Mouse (Mus musculus): ENCODE data around the gene Ormdl2.

Gene Ormdl2

DNA sequence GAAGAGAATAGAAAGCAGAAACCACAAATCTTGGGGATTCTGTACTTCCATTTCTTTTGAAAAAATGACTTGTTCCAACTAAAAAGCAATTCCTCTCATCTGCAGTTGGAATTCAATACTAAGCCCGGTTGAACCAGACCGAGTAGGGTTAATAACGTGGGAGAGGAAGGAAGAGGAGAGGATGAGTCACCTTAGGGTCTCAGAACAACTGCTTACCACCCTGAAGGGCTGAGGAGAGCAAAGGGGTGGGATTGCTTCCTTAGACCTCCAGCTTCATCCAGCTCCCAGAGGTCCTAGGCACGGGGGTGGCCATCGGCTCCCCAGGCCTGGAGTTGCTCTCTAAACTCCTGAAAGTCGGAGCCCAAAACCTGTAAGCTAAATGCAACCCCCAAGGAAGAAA is 18.1 kb downstream of the Ormdl2 start:
- no peak for DNase-seq

DNA sequence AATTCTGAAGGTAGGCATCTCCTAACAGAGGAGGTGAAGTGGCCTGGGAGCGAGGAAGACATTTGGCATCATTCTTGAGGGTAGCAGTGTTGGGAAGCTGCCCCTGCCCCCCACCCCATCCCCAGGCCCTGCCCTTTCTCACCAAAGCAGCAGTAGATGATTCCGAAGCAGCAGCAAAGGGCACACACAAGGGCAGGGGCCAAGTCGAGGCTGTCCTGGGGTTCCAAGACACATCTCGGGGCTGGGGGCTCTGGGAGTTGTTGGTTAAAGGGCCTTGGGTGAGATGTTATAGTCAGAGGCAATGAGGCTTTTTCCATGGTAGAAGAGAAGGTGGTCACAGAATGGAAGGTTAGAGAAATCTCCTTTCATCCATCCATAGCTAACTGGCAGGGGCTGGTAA is 18.5 kb downstream of the Ormdl2 start:
- no peak for DNase-seq

DNA sequence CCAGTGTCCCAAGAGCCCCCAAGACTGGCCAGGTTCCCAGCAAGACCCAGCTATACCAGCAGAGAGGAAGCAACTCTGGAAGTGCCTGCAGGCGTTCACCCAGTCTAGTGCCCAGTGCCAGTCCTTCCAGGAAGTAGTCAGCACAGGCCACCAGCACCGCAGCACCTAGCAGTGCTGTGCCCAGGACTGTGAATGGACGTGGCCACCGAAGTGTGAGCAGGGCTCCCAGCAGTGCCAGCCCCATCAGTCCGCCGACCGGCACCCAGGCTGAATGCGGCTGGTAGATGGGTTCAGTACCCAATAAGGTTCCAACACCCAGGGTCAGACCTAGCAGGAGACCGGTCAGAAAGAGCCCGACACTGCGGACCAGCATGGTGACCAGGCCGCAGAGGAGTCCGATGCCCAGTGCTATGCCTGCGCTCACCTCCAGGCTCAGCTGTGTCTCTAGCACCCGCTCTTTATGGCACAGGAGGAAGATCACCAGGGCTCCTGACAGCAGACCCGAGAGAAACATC is 19.4 kb downstream of the Ormdl2 start:
- DNase-seq = no peak

DNA sequence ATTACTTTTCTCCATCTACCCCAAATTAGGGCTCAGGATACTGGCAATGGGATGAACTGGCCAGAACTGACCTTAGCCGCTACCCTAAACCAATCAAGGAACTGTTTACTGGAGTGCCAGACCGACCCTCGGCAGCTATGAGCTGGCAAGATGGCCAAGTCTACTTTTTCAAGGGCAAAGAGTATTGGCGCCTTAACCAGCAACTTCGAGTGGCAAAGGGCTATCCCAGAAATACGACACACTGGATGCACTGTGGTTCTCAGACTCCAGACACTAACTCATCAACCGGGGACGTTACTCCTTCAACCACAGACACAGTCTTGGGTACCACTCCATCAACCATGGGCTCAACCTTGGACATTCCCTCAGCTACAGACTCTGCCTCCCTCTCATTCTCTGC is 22.8 kb downstream of the Ormdl2 start:
- no peak for DNase-seq

DNA sequence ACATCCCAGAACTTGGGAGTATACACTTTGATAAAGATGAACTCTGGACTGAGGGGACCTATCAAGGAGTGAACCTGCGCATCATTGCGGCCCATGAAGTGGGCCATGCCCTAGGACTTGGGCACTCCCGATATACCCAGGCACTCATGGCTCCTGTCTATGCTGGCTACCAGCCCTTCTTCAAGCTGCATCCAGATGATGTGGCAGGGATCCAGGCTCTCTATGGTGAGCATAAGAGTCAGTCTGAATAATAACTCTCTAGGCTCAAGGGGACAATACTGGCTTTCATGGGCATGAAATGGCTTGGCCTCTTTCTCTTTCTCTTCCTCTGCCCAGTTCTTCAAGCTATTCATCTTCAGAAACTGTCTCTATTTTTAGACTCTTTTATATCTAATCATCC is 25.9 kb downstream of the Ormdl2 start:
- DNase-seq = no peak

DNA sequence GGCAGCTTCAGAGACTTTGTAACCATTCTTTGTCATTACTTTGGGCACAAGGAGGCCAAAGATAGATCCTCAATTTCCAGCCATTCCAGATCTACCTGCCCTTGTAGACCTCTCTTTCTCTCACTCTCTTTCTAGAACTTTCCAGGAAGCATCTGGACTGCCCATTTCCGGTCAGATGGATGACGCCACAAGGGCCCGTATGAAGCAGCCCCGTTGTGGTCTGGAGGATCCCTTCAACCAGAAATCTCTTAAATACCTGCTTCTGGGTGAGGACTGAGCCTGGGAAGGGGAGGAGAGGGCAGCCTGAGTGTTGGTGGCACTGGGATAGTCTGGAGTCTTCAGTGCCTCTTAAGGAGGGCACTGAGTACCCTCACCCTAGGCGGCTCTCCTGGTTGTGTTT is 27.1 kb downstream of the Ormdl2 start:
- DNase-seq = no peak

DNA sequence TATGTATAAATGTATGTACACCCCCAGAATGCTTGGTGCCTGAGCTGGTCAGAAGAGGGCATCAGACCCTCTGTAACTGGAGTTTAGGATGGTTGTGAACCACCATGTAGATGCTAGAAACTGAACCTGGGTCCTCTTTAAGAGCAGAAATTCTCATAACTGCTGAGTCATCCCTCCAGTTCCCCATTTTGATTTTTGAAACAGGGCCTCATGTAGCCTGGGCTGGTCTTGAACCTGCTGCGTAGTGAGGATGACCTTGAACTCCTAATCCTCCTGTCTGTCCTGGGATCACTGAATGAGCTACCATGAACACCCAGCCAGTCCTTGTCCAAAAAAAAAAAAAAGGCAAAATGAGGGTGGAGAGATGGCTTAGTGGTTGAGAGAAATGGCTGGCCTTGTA is 28.2 kb downstream of the Ormdl2 start:
- DNase-seq = no peak

DNA sequence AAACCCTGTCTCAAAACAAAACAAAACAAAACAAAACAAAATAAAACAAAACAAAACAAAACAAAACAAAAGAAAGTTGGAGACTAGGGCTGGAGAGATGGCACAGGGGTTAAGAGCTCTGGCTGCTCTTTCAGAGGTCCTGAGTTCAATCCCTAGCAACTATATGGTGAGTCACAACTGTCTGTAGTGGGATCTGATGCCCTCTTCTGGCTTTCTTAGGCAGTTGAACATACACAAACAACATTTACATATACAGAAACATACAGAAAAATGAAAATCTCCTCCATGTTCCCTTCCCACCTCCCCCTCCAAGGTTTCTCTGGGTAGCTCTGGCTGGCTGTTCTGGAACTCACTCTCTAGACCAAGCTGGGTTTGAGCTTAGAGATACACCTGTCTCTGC is 29.4 kb downstream of the Ormdl2 start:
- no peak for DNase-seq

DNA sequence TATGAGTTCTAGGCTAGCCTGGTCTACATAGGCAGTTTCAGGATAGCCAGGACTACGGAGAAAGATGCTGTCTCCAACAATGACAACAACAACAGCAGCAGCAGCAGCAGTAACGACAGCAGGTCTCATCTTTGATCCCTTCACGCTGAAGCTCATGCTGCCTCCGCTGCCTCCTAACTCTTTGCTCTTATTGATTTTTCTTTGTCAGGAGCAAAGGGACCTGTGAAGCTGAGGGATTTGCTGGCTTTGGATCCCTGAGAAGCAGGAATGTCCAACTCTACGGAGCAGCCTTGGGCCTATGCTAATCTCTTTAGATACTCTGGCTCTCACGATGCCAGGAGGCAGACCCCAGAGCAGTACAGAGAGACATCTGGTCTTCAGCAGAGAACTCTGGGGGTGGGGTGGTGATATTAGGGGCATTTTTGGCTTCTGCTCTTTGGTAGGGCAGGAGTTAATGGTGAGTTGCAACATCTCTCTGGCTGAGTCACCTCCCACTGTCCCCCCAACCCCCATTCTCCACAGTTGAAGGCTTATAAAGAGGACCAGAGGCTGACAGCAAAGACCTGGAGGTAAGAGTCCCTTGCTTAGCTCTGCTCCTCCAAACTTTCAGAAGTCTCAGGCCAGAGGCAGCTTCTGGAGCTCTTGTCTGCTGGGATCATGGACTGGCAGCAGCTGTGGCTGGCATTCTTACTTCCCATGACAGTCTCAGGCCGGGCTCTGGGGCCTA is 30.9 kb downstream of the Ormdl2 start, which contains the start of gene Mmp19:
Mmp19 (plus strand) TSS at position 513 of the 727 bp plus-strand sequence.
- no peak for DNase-seq

DNA sequence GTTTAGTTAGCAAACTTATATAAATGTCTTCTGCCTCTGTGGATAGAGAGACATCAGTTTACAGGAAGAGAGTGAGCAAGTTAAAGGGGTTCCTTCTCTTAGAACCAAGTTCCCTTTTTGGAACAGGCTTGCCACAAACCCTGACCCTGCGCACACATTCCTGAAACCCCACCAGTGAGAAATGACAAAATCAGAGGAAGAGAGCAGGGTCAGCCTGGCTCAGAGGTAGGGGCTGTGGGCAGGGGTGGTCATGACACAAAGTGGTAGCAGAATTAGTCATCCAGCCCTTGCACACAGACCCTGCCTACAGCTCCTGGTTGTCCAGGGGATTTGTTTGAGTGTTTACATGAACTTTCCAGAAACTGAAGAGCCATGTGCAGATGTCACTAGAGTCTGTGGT is 41.2 kb downstream of the Ormdl2 start:
- DNase-seq = no peak

DNA sequence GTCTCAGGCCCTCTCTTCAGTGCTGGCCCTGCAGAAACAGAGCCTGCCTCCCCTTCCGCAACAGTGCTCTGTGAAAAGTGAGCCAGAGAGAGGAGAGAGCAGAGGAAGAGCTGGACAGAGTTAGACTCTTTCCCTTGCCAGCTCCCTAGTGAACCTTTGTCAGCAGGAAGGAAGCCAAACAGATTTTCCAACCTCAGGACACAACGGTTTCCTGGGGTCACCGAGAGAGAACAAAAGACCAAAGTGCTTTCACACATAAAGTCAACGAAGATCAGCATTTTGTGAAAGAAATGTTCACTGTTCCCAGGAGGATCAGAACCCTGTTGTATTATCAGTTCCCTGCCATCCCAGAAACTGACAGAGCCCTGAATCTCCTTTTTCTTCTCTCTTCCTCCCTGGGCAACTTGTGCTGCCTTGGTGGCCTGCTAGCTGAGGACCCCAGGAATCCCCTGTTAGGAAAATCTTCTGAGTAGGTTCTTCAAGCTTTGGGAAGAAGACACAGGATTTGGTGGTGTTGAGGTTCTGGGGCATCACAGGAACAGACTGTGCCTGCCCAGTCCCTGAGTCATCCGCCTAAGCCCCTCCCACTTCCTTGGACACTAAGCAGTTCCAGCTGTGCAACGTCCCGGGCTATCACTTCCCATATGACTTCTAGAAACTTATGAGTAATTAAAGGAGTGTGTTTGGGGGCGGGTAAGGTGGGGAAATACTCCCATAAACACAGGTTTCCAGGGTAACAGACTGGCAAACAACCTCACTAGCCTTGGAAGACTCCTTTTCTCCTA is 42.2 kb downstream of the Ormdl2 start:
- no peak for DNase-seq

DNA sequence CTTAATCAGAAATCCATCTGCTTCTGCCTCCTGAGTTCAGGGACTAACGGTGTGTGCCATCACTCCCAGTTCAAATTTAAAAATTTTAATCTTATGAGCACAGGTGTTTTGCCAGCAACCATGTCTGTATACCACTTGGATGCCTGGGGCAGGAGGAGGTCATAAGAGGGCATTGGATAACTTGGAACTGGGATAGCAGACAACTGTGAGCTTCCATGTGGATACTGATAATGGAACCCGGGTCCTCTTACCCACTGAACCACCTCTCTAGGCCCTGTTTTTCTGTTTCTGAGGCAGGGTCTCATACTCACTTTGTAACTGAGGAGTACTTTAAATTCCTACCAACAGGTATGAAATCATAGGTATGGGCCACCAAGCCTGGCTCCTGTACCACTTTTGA is 43.0 kb downstream of the Ormdl2 start:
- no peak for DNase-seq

DNA sequence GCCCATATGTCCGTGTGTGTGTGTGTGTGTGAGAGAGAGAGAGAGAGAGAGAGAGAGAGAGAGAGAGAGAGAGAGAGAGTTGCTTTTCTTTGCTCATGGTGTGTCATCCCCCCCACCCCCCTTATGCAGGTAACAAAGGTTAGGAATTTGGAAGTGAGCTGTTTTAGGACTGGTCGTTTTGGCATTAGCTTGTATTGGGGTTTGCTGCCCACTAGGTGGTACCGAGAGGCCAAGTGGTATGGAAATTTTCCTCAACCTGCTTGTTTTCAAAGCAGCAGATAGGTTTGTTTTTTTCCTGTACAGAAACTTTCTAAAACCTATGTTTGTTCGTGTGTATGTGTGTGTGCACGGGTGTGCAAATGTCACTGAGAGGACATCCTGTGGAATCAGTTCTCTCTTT is 47.8 kb downstream of the Ormdl2 start:
- DNase-seq = no peak

DNA sequence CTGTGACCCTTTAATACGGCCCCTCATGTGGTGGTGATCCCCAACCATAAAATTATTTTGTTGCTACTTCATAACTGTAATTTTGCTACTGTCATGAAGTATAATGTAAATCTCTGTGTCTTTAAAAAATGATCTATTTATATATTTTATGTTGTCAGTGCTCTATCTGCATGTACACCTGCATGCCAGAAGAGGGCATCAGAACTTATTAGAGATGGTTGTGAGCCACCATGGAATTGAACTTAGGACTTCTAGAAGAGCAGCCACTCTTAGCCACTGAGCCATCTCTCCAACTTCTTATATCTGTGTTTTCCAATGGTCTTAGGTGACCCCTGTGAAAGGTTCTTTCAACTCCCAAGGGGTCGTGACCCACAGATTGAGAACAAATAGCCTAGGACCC is 48.5 kb downstream of the Ormdl2 start:
- no peak for DNase-seq
